Mouse (Mus musculus) embryonic facial prominence, embryonic 13.5 days (tissue): ENCODE data around the gene Slc25a12. TPM values are rescaled to one million over a fixed set of nuclear protein-coding genes. Genes with fewer than 3 reads are reported as not detected.
"Not testable (repeated sequence)": the region's sequence is repeated elsewhere in the genome, so short reads cannot be mapped to it uniquely, and the experiment has no call there.

Experiments used
- ATAC-seq: fragments of 200-750 bp; cut with Nextera tagmentation; 2 replicates; pipeline ENCODE4 v1.8.0; 2017; ENCODE audit warnings: low read depth; ENCODE audit not compliant: insufficient number of reproducible peaks, insufficient read depth, low FRiP score, low TSS enrichment
- H3K27ac ChIP-seq: fragments of 300-500 bp; sonication (generic); 2 replicates; pipeline ENCODE4 v1.5.1; 2015; ENCODE audit warnings: moderate library complexity, mild to moderate bottlenecking, inconsistent platforms
- H3K27me3 ChIP-seq: fragments of 300-500 bp; sonication (generic); 2 replicates; pipeline ENCODE4 v1.6.1; 2015; ENCODE audit warnings: mild to moderate bottlenecking, inconsistent platforms
- H3K36me3 ChIP-seq: fragments of 300-500 bp; sonication (generic); 2 replicates; pipeline ENCODE4 v1.6.1; 2015; ENCODE audit warnings: mild to moderate bottlenecking, inconsistent platforms
- H3K4me1 ChIP-seq: fragments of 300-500 bp; sonication (generic); 2 replicates; pipeline ENCODE4 v1.6.1; 2015; ENCODE audit warnings: inconsistent platforms
- H3K4me2 ChIP-seq: fragments of 300-500 bp; sonication (generic); 2 replicates; pipeline ENCODE4 v1.6.1; 2015; ENCODE audit warnings: moderate library complexity, mild to moderate bottlenecking, inconsistent platforms
- H3K4me3 ChIP-seq: fragments of 300-500 bp; sonication (generic); 2 replicates; pipeline ENCODE4 v1.5.1; 2015; ENCODE audit warnings: mild to moderate bottlenecking, inconsistent platforms
- H3K9ac ChIP-seq: fragments of 300-500 bp; sonication (generic); 2 replicates; pipeline ENCODE4 v1.6.1; 2015; ENCODE audit warnings: mild to moderate bottlenecking, inconsistent platforms
- H3K9me3 ChIP-seq: fragments of 300-500 bp; sonication (generic); 2 replicates; pipeline ENCODE4 v1.6.1; 2016; ENCODE audit warnings: inconsistent platforms
- WGBS: fragments of 180-500 bp; shearing (Covaris S2); methylation state at CpG from one replicate; pipeline ENCODE4 v1.1.7; 2015; ENCODE audit warnings: mixed read lengths; 5-methylcytosine and 5-hydroxymethylcytosine counted together
- polyA plus RNA-seq: library from polyadenylated mRNA; unstranded; fragments of >200 nt; fragmentation: Nextera tagmentation; extraction: Ambion mirVana; gene quantifications from 2 replicates; pipeline ENCODE4 v1.2.1, GENCODE M21; 2015

Slc25a12 gene
- 36.0 and 45.5 TPM in 2 replicates for polyA plus RNA-seq

GRCm38 (mm10) chr2:71367125-71367880 is at the start of gene Slc25a12:
Gene Slc25a12, minus strand, starts transcription at chr2:71367749.
- under 1% methylated on average over 57 of the region's 57 CpGs for WGBS
- H3K4me1 ChIP-seq, result peaks cover 16% of the 10 kb centered on the region
- peak within 1 kb of the TSS; percentile 71 for H3K27ac ChIP-seq
- ATAC-seq, result peak; percentile 76
- H3K9me3 ChIP-seq, result no peaks in the 10 kb centered on the region
- H3K4me3 ChIP-seq, result peak within 1 kb of the TSS; percentile 79
- H3K36me3 ChIP-seq, result no peaks in the 10 kb centered on the region; the same call in 1 of the 2 replicates
- H3K9ac ChIP-seq, result peak within 1 kb of the TSS; percentile 80
- no peaks in the 10 kb centered on the region for H3K27me3 ChIP-seq
- peak within 1 kb of the TSS; percentile 79 for H3K4me2 ChIP-seq

- Histone ChIP-seq H3K9ac (no peak overlapping the region), H3K4me1 (no peaks in the 10 kb centered on the region), H3K27ac (no peak overlapping the region), H3K4me2 (no peak overlapping the region), H3K27me3 (no peaks in the 10 kb centered on the region), H3K4me3 (no peak overlapping the region), H3K36me3 (peaks cover 42% of the 10 kb centered on the region), H3K9me3 (no peaks in the 10 kb centered on the region)
- no peak for ATAC-seq
- whole genome bisulfite sequencing, result 97% methylated on average over 1 of the region's 1 CpGs
Measured at GRCm38 (mm10) chr2:71405613-71406012, 38.1 kb upstream of the Slc25a12 start.

GRCm38 (mm10) chr2:71389864-71390263 is 22.3 kb upstream of the Slc25a12 start:
- H3K9ac ChIP-seq, result peak overlapping the region; percentile 92
- no peaks in the 10 kb centered on the region for H3K9me3 ChIP-seq
- ATAC-seq, result no peak
- H3K27me3 ChIP-seq, result no peaks in the 10 kb centered on the region
- peak overlapping the region; percentile 91 for H3K4me3 ChIP-seq
- peaks cover 6% of the 10 kb centered on the region for H3K4me1 ChIP-seq
- 61% methylated on average over 9 of the region's 9 CpGs for WGBS
- H3K4me2 ChIP-seq, result peak overlapping the region; percentile 76
- H3K36me3 ChIP-seq, result peaks cover 29% of the 10 kb centered on the region
- H3K27ac ChIP-seq, result no peak overlapping the region; the same call in 1 of the 2 replicates

GRCm38 (mm10) chr2:71388951-71389763 is 21.6 kb upstream of the Slc25a12 start, which contains the start of gene Hat1:
Gene Hat1, plus strand, starts transcription at chr2:71388958.
- peak within 1 kb of the TSS; percentile 76 for H3K4me2 ChIP-seq
- under 1% methylated on average over 66 of the region's 66 CpGs for WGBS
- H3K9ac ChIP-seq, result peak within 1 kb of the TSS; percentile 92
- H3K27me3 ChIP-seq, result no peaks in the 10 kb centered on the region
- peak within 1 kb of the TSS; percentile 91 for H3K4me3 ChIP-seq
- no peaks in the 10 kb centered on the region for H3K9me3 ChIP-seq
- peak within 1 kb of the TSS; percentile 84 for H3K27ac ChIP-seq
- peaks cover 6% of the 10 kb centered on the region for H3K4me1 ChIP-seq
- ATAC-seq, result peak; percentile 94
- H3K36me3 ChIP-seq, result peaks cover 23% of the 10 kb centered on the region

- Histone ChIP-seq H3K4me1 (peaks cover 6% of the 10 kb centered on the region), H3K9ac (no peak overlapping the region), H3K36me3 (peaks cover 18% of the 10 kb centered on the region), H3K27me3 (no peaks in the 10 kb centered on the region), H3K4me3 (no peak overlapping the region), H3K9me3 (no peaks in the 10 kb centered on the region), H3K27ac (no peak overlapping the region), H3K4me2 (no peak overlapping the region)
- no peak for ATAC-seq
- WGBS, result 77% methylated on average over 6 of the region's 6 CpGs
Measured at GRCm38 (mm10) chr2:71387766-71388165, 20.2 kb upstream of the Slc25a12 start.

GRCm38 (mm10) chr2:71383890-71384289 is 16.3 kb upstream of the Slc25a12 start:
- 38% methylated on average over 11 of the region's 11 CpGs for WGBS
- Histone ChIP-seq H3K36me3 (no peaks in the 10 kb centered on the region), H3K9me3 (no peaks in the 10 kb centered on the region), H3K4me1 (no peaks in the 10 kb centered on the region), H3K27me3 (no peaks in the 10 kb centered on the region), H3K4me2 (0 out of 2 replicates have a peak overlapping the region, but pooled peaks have one; percentile 16), H3K27ac (no peak overlapping the region), H3K4me3 (no peak overlapping the region), H3K9ac (no peak overlapping the region)
- no peak for ATAC-seq

GRCm38 (mm10) chr2:71381962-71382361 is 14.4 kb upstream of the Slc25a12 start:
- no peak overlapping the region for H3K9ac ChIP-seq
- no peak overlapping the region for H3K4me2 ChIP-seq
- H3K4me3 ChIP-seq, result no peak overlapping the region
- H3K4me1 ChIP-seq, result no peaks in the 10 kb centered on the region
- H3K36me3 ChIP-seq, result no peaks in the 10 kb centered on the region
- no peaks in the 10 kb centered on the region for H3K9me3 ChIP-seq
- WGBS, result 87% methylated on average over 4 of the region's 4 CpGs
- no peaks in the 10 kb centered on the region for H3K27me3 ChIP-seq
- no peak overlapping the region for H3K27ac ChIP-seq
- no peak for ATAC-seq

- Histone ChIP-seq H3K27me3 (no peaks in the 10 kb centered on the region), H3K9ac (no peak overlapping the region), H3K27ac (no peak overlapping the region), H3K4me1 (peaks cover 9% of the 10 kb centered on the region; the same call in 1 of the 2 replicates), H3K9me3 (no peaks in the 10 kb centered on the region), H3K4me2 (no peak overlapping the region), H3K36me3 (no peaks in the 10 kb centered on the region), H3K4me3 (no peak overlapping the region)
- 86% methylated on average over 5 of the region's 5 CpGs for WGBS
- no peak for ATAC-seq
Measured at GRCm38 (mm10) chr2:71377426-71377825, 9.9 kb upstream of the Slc25a12 start.

- Histone ChIP-seq H3K9ac (no peak overlapping the region), H3K27ac (no peak overlapping the region), H3K4me3 (no peak overlapping the region), H3K4me1 (peaks cover 9% of the 10 kb centered on the region; the same call in 1 of the 2 replicates), H3K27me3 (no peaks in the 10 kb centered on the region), H3K4me2 (no peak overlapping the region), H3K36me3 (no peaks in the 10 kb centered on the region), H3K9me3 (no peaks in the 10 kb centered on the region)
- ATAC-seq, result no peak
- 45% methylated on average over 11 of the region's 11 CpGs for WGBS
Measured at GRCm38 (mm10) chr2:71376433-71376906, 8.9 kb upstream of the Slc25a12 start.

- 0 out of 2 replicates have a peak overlapping the region, but pooled peaks have one; percentile 22 for H3K27ac ChIP-seq
- 0 out of 2 replicates have a peak, but pooled peaks have one; percentile 20 for ATAC-seq
- no peaks in the 10 kb centered on the region for H3K9me3 ChIP-seq
- WGBS, result 45% methylated on average over 8 of the region's 8 CpGs
- no peak overlapping the region for H3K4me2 ChIP-seq
- no peaks in the 10 kb centered on the region for H3K27me3 ChIP-seq
- H3K9ac ChIP-seq, result no peak overlapping the region
- peaks cover 9% of the 10 kb centered on the region; the same call in 1 of the 2 replicates for H3K4me1 ChIP-seq
- H3K36me3 ChIP-seq, result no peaks in the 10 kb centered on the region
- H3K4me3 ChIP-seq, result no peak overlapping the region
Measured at GRCm38 (mm10) chr2:71374275-71375155, 7.0 kb upstream of the Slc25a12 start.

- peaks cover 13% of the 10 kb centered on the region for H3K4me1 ChIP-seq
- H3K9ac ChIP-seq, H3K36me3 ChIP-seq, H3K4me2 ChIP-seq, H3K27ac ChIP-seq, H3K27me3 ChIP-seq, H3K9me3 ChIP-seq, H3K4me3 ChIP-seq, ATAC-seq: not testable (repeated sequence)
- 87% methylated on average over 4 of the region's 4 CpGs for WGBS
Measured at GRCm38 (mm10) chr2:71372261-71372660, 4.7 kb upstream of the Slc25a12 start.
